Mouse (Mus musculus) brain, embryonic 14.5 days (tissue): ENCODE results near the gene Gm10234.

Experiments used
- CTCF ChIP-seq: fragments of 200-500 bp; IDR thresholded peaks from 2 replicates; pipeline ENCODE4 v1.5.1; 2012; ENCODE audit warnings: inconsistent platforms, mild to moderate bottlenecking, moderate library complexity, borderline replicate concordance; ENCODE audit not compliant: insufficient read depth, insufficient read length; ENCODE audit errors: extremely low read depth
- POLR2A ChIP-seq: fragments of 200-500 bp; IDR thresholded peaks from 2 replicates; pipeline ENCODE4 v1.6.1; 2012; ENCODE audit warnings: mild to moderate bottlenecking, inconsistent platforms, borderline replicate concordance; ENCODE audit not compliant: poor library complexity, insufficient read depth, insufficient read length, severe bottlenecking; ENCODE audit errors: extremely low read depth

- TF ChIP-seq CTCF (no peak), POLR2A (no peak)
These were observed 31.1 kb downstream of the Gm10234 start for GRCm38 (mm10) chr6:95353043-95353442.
